Mouse (Mus musculus): Measurements from ENCODE around the gene Ifit1. TPM values are rescaled to one million over a fixed set of nuclear protein-coding genes. Genes with fewer than 3 reads are reported as not detected.

Gene Ifit1
- 0.15 and 0.25 TPM in 2 replicates for polyA plus RNA-seq (2012; ENCODE audit: low replicate concordance)

DNA sequence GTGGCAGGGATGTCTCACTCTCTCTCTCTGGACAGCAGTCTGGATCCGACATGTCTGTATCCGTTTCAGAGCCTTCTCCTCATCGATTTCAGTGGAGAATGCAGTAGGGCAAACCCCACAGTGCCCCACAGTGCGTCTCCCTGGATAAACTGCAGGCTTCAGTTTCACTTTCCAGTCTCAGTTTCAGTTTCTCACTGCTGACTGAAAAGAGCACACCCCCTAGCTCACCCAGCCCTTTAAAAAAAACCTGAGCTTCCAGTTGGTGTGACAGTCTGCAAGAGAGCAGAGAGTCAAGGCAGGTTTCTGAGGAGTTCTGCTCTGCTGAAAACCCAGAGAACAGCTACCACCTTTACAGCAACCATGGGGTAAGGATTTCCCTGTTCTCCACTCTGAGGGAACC is at the start of gene Ifit1, which contains the start of gene Ifit1bl2:
Ifit1 (plus strand) TSS at position 249 of the 400 bp plus-strand sequence.
Ifit1bl2 (minus strand) TSS at position 121 of the 400 bp plus-strand sequence.

DNA sequence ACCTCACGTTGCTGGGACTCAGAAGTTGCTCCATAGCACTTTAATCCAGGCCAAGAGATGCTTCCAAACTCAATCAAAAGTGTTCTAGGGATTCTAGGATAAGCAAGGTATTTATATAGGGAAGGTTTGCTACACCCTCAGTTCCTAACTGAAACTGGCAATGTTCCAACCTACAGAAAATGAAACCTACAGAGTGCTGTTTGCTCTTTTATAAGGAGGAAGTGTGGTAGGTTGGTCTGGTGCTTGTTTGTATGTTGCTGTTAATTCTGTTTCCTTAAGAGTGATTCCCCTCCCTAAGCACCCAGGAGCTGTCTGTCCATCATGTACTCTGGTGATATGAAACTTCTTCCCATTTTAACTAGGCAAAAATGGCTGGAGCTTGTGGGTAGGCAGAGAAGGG is 38.8 kb upstream of the Ifit1 start, which contains the start of gene Ifit1bl1:
Ifit1bl1 (minus strand) TSS at position 69 of the 400 bp plus-strand sequence.

DNA sequence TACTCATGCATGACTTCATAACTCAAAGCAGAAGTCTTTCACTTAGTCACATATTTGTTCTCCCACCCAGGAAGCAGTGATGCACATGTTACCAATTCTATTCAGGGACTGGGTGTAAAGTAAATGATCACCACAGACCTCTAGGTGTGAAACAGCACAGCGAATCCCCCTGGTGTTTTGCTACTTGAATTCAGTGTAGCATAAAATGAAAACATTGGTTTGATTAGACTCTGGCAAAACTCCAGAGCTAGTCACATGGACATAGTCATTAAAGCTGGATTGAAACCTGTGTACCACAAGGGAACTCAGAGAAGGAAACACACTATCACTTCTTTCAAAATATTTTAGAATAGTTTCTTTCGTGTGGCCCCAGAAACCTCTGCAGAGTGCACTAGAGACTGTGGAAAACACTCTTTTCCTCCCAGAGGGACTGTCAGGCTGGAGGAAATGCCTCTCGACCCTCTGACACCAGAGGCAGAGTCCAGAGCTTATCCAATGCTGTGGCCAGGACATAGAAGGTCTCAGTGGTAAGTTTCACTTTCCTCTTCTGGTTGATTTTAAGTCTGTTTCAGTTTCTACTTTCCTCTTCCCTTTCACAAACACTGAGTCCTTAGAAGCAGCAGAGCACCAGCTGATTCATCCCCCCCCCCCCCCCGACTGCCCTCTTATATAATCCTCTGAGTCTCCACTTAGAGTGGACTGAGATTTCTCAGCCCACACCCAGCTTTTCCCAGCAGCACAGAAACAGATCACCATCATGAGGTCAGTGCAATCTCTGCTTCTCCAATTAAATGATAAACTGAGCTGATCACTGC is 33.2 kb upstream of the Ifit1 start, which contains the start of gene Ifit3b:
Ifit3b (plus strand) TSS at position 734 of the 815 bp plus-strand sequence.

Other genes with a start within 250 kb of the Ifit1 start
- gene Ch25h, start 165.7 kb upstream of the Ifit1 start, polyA plus RNA-seq (2012; ENCODE audit: low replicate concordance), result 0.67 TPM in 1 of 2 replicates, not detected in the other
- 0.57 and 2.6 TPM in 2 replicates for gene Lipa, start 113.4 kb upstream of the Ifit1 start, polyA plus RNA-seq (2012; ENCODE audit: low replicate concordance)
- 0.06 and 0.26 TPM in 2 replicates for gene Ifit2, start 90.2 kb upstream of the Ifit1 start, polyA plus RNA-seq (2012; ENCODE audit: low replicate concordance)
- gene Ifit3, start 57.3 kb upstream of the Ifit1 start, polyA plus RNA-seq (2012; ENCODE audit: low replicate concordance), result 0.26 and 0.62 TPM in 2 replicates
- 0.31 TPM in 1 of 2 replicates, not detected in the other for gene Ifit1bl1, start 38.9 kb upstream of the Ifit1 start, polyA plus RNA-seq (2012; ENCODE audit: low replicate concordance)
- 0.71 TPM in 1 of 2 replicates, not detected in the other for gene Ifit3b, start 32.9 kb upstream of the Ifit1 start, polyA plus RNA-seq (2012; ENCODE audit: low replicate concordance)
- gene Ifit1bl2, start 128 bp upstream of the Ifit1 start, polyA plus RNA-seq (2012; ENCODE audit: low replicate concordance), result 0.16 TPM in 1 of 2 replicates, not detected in the other
- gene Slc16a12, start 106.4 kb downstream of the Ifit1 start, polyA plus RNA-seq (2012; ENCODE audit: low replicate concordance), result 0.05 TPM in 1 of 2 replicates, not detected in the other
- 1.0 and 1.4 TPM in 2 replicates for gene Pank1, start 238.6 kb downstream of the Ifit1 start, polyA plus RNA-seq (2012; ENCODE audit: low replicate concordance)

Measured in leukemia stem cell, adult 10-12 weeks (primary cell).